Mouse (Mus musculus): ENCODE data around the gene Asic5. TPM values are rescaled to one million over a fixed set of nuclear protein-coding genes. Genes with fewer than 3 reads are reported as not detected.

Asic5 gene
- polyA plus RNA-seq, 1 experiment = not detected

DNA sequence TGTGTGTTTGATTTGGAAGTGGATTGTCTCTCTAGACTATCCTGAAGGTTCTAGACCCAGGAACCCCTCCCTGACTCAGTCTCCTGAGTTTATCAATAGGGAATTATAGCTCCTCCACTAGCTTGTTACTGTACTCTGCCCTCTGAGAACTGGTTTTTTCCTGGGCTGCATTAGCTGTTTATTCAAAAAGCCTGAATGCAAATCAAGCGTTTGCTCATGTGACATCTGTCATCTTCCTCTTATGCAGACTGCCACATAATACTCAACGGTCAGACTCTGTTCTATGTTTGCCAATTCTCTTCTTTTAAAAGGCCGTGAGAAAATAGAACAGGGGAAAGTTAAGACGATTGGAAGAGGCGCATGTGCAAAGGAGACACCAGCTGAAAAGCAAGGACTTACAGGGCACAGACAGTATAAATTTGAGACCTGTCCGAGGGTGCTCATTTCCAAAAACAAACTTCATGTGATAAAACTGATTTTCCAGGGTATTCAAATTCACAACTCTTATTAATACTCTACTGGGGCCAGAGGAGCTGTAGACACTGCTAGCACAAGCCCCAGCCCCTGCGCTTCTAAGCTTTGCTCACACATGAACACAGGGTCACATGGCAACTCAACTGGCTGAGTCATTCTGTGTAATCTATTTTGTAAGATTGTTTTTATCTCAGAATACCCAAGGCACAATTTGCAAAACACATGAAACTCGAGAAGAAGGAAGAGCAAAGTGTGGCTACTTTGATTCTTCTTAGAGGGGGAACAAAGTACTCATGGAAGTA is 1.2 kb downstream of the Asic5 start:
- no peaks in the 10 kb centered on the region for H3K36me3 ChIP-seq (ENCODE audit: control insufficient read depth, insufficient read depth)

GRCm38 (mm10) chr3:81985100-81985499 is 3.0 kb downstream of the Asic5 start:
- Histone ChIP-seq H3K4me3 (no peak overlapping the region), H3K27me3 (ENCODE audit: control insufficient read depth, insufficient read depth, insufficient read length) (no peaks in the 10 kb centered on the region), H3K79me2 (ENCODE audit: control insufficient read depth, insufficient read depth) (no peaks in the 10 kb centered on the region), H3K4me2 (ENCODE audit: low read depth) (no peak overlapping the region), H3ac (ENCODE audit: control insufficient read depth, insufficient read length) (no peak overlapping the region), H3K36me3 (ENCODE audit: control insufficient read depth, insufficient read depth) (no peaks in the 10 kb centered on the region)
- TF ChIP-seq REST (IDR thresholded peaks at IDR 0.05; ENCODE audit: insufficient read depth, insufficient read length) (no peak), POLR2AphosphoS2 (IDR thresholded peaks at IDR 0.05; ENCODE audit: insufficient read length, low read depth) (no peak), E2F4 (IDR thresholded peaks at IDR 0.05; ENCODE audit: insufficient read depth) (no peak), USF1 (IDR thresholded peaks at IDR 0.05; ENCODE audit: low read depth) (no peak), TCF3 (IDR thresholded peaks at IDR 0.05; ENCODE audit: insufficient read length, low read depth) (no peak), TCF12 (IDR thresholded peaks at IDR 0.05; ENCODE audit: insufficient read depth, poor library complexity, severe bottlenecking) (no peak), SRF (IDR thresholded peaks at IDR 0.05; ENCODE audit: control insufficient read depth, insufficient read length, low read depth) (no peak), MAX (IDR thresholded peaks at IDR 0.05; ENCODE audit: low read depth) (no peak), POLR2A (IDR thresholded peaks at IDR 0.05; ENCODE audit: insufficient read length, low read depth) (no peak), MYOD1 (IDR thresholded peaks at IDR 0.05; ENCODE audit: control insufficient read depth in 1 of 3, insufficient read length in 2 of 3, low read depth in 2 of 3) (no peak)

More for the DNA sequence above, 1.2 kb downstream of the Asic5 start:
- H3K27me3 ChIP-seq (ENCODE audit: control insufficient read depth, insufficient read depth, insufficient read length) = no peaks in the 10 kb centered on the region
- no peaks in the 10 kb centered on the region for H3K79me2 ChIP-seq (ENCODE audit: control insufficient read depth, insufficient read depth)
- no peak overlapping the region for H3ac ChIP-seq (ENCODE audit: control insufficient read depth, insufficient read length)
- no peak overlapping the region for H3K4me3 ChIP-seq
- TF ChIP-seq TCF3 (IDR thresholded peaks at IDR 0.05; ENCODE audit: insufficient read length, low read depth) (no peak), MAX (IDR thresholded peaks at IDR 0.05; ENCODE audit: low read depth) (no peak), REST (IDR thresholded peaks at IDR 0.05; ENCODE audit: insufficient read depth, insufficient read length) (no peak), E2F4 (IDR thresholded peaks at IDR 0.05; ENCODE audit: insufficient read depth) (no peak), SRF (IDR thresholded peaks at IDR 0.05; ENCODE audit: control insufficient read depth, insufficient read length, low read depth) (no peak), USF1 (IDR thresholded peaks at IDR 0.05; ENCODE audit: low read depth) (no peak), MYOD1 (IDR thresholded peaks at IDR 0.05; ENCODE audit: control insufficient read depth in 1 of 3, insufficient read length in 2 of 3, low read depth in 2 of 3) (no peak), POLR2AphosphoS2 (IDR thresholded peaks at IDR 0.05; ENCODE audit: insufficient read length, low read depth) (no peak), POLR2A (IDR thresholded peaks at IDR 0.05; ENCODE audit: insufficient read length, low read depth) (no peak), CEBPB (IDR thresholded peaks at IDR 0.05; ENCODE audit: insufficient read depth, poor library complexity, severe bottlenecking) (no peak), TCF12 (IDR thresholded peaks at IDR 0.05; ENCODE audit: insufficient read depth, poor library complexity, severe bottlenecking) (no peak), MYOG (IDR thresholded peaks at IDR 0.05; ENCODE audit: control insufficient read depth in 1 of 3, insufficient read depth in 1 of 3, insufficient read length in 2 of 3, low read depth in 2 of 3) (no peak)
- no peak overlapping the region for H3K4me2 ChIP-seq (ENCODE audit: low read depth)

- Histone ChIP-seq H3ac (ENCODE audit: control insufficient read depth, insufficient read length) (no peak overlapping the region), H3K36me3 (ENCODE audit: control insufficient read depth, insufficient read depth) (no peaks in the 10 kb centered on the region), H3K4me2 (ENCODE audit: low read depth) (no peak overlapping the region), H3K79me2 (ENCODE audit: control insufficient read depth, insufficient read depth) (no peaks in the 10 kb centered on the region), H3K4me3 (no peak overlapping the region), H3K27me3 (ENCODE audit: control insufficient read depth, insufficient read depth, insufficient read length) (no peaks in the 10 kb centered on the region)
- TF ChIP-seq CEBPB (IDR thresholded peaks at IDR 0.05; ENCODE audit: insufficient read depth, poor library complexity, severe bottlenecking) (no peak), REST (IDR thresholded peaks at IDR 0.05; ENCODE audit: insufficient read depth, insufficient read length) (no peak), POLR2AphosphoS2 (IDR thresholded peaks at IDR 0.05; ENCODE audit: insufficient read length, low read depth) (no peak), SRF (IDR thresholded peaks at IDR 0.05; ENCODE audit: control insufficient read depth, insufficient read length, low read depth) (no peak), MYOG (IDR thresholded peaks at IDR 0.05; ENCODE audit: control insufficient read depth in 1 of 3, insufficient read depth in 1 of 3, insufficient read length in 2 of 3, low read depth in 2 of 3) (no peak), TCF12 (IDR thresholded peaks at IDR 0.05; ENCODE audit: insufficient read depth, poor library complexity, severe bottlenecking) (no peak), E2F4 (IDR thresholded peaks at IDR 0.05; ENCODE audit: insufficient read depth) (no peak), MAX (IDR thresholded peaks at IDR 0.05; ENCODE audit: low read depth) (no peak), USF1 (IDR thresholded peaks at IDR 0.05; ENCODE audit: low read depth) (no peak), POLR2A (IDR thresholded peaks at IDR 0.05; ENCODE audit: insufficient read length, low read depth) (no peak), MYOD1 (IDR thresholded peaks at IDR 0.05; ENCODE audit: control insufficient read depth in 1 of 3, insufficient read length in 2 of 3, low read depth in 2 of 3) (no peak), TCF3 (IDR thresholded peaks at IDR 0.05; ENCODE audit: insufficient read length, low read depth) (no peak)
Measured at GRCm38 (mm10) chr3:81986103-81986502, 4.0 kb downstream of the Asic5 start.

- Histone ChIP-seq H3K4me3 (no peak overlapping the region), H3K4me2 (ENCODE audit: low read depth) (no peak overlapping the region), H3K27me3 (ENCODE audit: control insufficient read depth, insufficient read depth, insufficient read length) (no peaks in the 10 kb centered on the region), H3ac (ENCODE audit: control insufficient read depth, insufficient read length) (no peak overlapping the region), H3K36me3 (ENCODE audit: control insufficient read depth, insufficient read depth) (no peaks in the 10 kb centered on the region), H3K79me2 (ENCODE audit: control insufficient read depth, insufficient read depth) (no peaks in the 10 kb centered on the region)
- TF ChIP-seq USF1 (IDR thresholded peaks at IDR 0.05; ENCODE audit: low read depth) = no peak
- no peak for TF ChIP-seq REST (IDR thresholded peaks at IDR 0.05; ENCODE audit: insufficient read depth, insufficient read length)
- no peak for TF ChIP-seq SRF (IDR thresholded peaks at IDR 0.05; ENCODE audit: control insufficient read depth, insufficient read length, low read depth)
- TF ChIP-seq MAX (IDR thresholded peaks at IDR 0.05; ENCODE audit: low read depth) = no peak
- TF ChIP-seq TCF12 (IDR thresholded peaks at IDR 0.05; ENCODE audit: insufficient read depth, poor library complexity, severe bottlenecking) = no peak
- no peak for TF ChIP-seq E2F4 (IDR thresholded peaks at IDR 0.05; ENCODE audit: insufficient read depth)
- TF ChIP-seq MYOD1 (IDR thresholded peaks at IDR 0.05; ENCODE audit: control insufficient read depth in 1 of 3, insufficient read length in 2 of 3, low read depth in 2 of 3) = no peak
- no peak for TF ChIP-seq TCF3 (IDR thresholded peaks at IDR 0.05; ENCODE audit: insufficient read length, low read depth)
- TF ChIP-seq POLR2AphosphoS2 (IDR thresholded peaks at IDR 0.05; ENCODE audit: insufficient read length, low read depth) = no peak
- TF ChIP-seq POLR2A (IDR thresholded peaks at IDR 0.05; ENCODE audit: insufficient read length, low read depth) = no peak
- TF ChIP-seq MYOG (IDR thresholded peaks at IDR 0.05; ENCODE audit: control insufficient read depth in 1 of 3, insufficient read depth in 1 of 3, insufficient read length in 2 of 3, low read depth in 2 of 3) = no peak
- no peak for TF ChIP-seq CEBPB (IDR thresholded peaks at IDR 0.05; ENCODE audit: insufficient read depth, poor library complexity, severe bottlenecking)
Measured at GRCm38 (mm10) chr3:81987628-81988027, 5.5 kb downstream of the Asic5 start.
